Mouse (Mus musculus) liver, embryonic 14.5 days (tissue): ENCODE results near the gene Susd4.

ENCODE experiments used
- CTCF ChIP-seq: IDR thresholded peaks from 2 replicates; pipeline ENCODE4 v1.5.1; 2016; ENCODE audit warnings: antibody characterized with exemption, low read depth, control low read depth
- EP300 ChIP-seq: IDR thresholded peaks from 2 replicates; pipeline ENCODE4 v1.6.1; 2016; ENCODE audit warnings: antibody characterized with exemption, low read depth

GRCm38 (mm10) chr1:182763716-182764461 lies at the start of gene Susd4:
- TF ChIP-seq CTCF: no peak
- TF ChIP-seq EP300: no peak
